Mouse (Mus musculus) adrenal gland, postnatal 36 days (tissue): Measurements from ENCODE around the gene Slc22a14. TPM values are rescaled to one million over a fixed set of nuclear protein-coding genes. Genes with fewer than 3 reads are reported as not detected.

Source experiments
- DNase-seq, 2 experiments: peaks; one replicate each; pipeline ENCODE4 v3.0.0; 2021; ENCODE audit warnings: mixed read lengths in 1 of 2
- total RNA-seq, 2 experiments: library from RNA; stranded (reverse); gene quantifications; 2 replicates each; pipeline ENCODE4 v1.2.3; 2021

Slc22a14 gene
- total RNA-seq, 2 experiments from 2014 or later, result not detected

DNA sequence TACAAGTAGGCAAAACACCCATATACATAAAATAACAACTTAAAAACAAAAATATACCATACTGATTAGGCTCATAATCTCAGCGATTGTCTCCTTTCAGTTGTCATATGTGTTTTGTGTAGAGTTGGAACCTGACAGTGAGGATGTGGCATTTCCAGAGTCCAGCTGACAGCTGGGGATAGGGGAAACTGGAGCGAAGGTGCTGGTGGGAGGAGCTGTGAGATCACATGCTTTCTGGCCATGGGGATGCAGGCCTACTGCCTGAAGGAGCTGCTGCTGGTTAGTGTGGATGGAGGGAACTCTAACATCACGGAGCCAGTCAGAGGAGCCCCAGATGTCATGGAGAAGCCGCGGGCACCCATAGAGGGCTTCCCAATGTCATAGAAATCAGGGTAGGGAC lies 159.6 kb downstream of the Slc22a14 start:
- no peak for DNase-seq

DNA sequence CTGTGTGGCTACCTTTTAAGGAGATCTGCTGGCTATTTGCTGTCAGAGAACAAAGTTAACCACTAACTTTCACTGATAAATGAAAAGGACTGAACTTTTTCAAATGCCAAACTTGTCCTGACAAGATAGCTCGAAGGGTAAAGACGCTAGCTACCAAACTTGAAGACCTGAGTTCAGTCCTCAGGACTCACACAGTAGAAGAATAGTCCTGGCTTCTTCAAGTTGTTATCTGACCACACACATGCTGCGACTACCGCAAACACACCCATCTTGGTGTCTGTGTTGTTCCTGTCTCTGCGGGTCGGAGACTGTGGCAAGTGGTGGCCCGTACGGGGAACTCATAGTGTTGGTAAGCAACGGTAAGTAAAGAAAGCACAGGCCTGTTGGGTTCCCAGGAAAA lies 161.7 kb downstream of the Slc22a14 start:
- DNase-seq, result no peak

DNA sequence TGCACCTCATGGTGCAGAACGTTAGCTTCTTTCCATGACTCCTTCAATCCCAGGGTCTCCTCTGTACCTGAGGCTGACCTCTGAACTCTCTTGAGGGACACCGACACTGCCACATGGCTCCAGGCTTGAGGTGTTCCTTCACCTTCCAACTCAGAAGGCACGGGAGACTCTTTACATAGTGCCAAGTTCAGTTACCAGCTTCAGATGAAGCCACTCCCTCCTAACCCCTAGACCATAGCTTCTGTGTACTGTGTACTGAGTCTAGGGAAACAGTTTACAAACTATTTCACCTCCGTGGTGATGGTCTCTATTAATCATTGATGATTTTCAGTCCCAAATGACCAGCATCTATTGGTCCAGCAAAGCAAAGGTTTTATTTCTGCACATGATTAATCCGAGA lies 163.7 kb downstream of the Slc22a14 start:
- no peak for DNase-seq

DNA sequence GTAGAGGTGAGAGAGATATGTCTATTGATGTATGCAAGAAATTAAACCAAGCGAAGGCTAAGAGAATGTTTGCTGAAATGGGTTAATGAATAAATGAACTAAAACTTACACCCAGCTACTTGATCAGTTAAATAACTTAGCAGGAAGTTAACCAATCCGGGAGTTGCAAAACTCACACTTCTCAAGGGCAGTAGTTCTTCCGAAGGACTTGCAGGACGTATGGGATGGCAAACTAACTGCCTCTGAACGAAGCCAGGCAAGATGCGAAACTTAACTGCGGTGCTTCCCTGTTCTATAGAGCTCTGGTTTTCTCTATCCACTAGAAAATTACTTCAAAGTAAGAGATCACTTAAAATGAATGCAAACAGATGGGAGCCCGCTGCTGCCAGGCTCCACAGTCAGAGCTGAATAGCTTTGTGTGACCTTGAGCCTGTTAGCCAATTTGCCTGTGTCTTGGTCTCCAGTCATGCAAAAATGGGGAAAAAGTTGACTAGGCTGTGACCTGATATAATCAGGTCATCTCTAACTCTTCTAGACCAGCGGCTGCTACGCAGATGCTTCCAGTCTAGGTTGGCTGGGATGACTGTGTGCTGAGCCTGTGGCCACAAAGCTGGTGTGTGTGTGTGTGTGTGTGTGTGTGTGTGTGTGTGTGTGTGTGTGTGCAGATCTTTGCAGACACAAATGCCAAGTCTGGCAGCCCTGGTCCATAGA lies 166.0 kb downstream of the Slc22a14 start:
- no peak for DNase-seq

DNA sequence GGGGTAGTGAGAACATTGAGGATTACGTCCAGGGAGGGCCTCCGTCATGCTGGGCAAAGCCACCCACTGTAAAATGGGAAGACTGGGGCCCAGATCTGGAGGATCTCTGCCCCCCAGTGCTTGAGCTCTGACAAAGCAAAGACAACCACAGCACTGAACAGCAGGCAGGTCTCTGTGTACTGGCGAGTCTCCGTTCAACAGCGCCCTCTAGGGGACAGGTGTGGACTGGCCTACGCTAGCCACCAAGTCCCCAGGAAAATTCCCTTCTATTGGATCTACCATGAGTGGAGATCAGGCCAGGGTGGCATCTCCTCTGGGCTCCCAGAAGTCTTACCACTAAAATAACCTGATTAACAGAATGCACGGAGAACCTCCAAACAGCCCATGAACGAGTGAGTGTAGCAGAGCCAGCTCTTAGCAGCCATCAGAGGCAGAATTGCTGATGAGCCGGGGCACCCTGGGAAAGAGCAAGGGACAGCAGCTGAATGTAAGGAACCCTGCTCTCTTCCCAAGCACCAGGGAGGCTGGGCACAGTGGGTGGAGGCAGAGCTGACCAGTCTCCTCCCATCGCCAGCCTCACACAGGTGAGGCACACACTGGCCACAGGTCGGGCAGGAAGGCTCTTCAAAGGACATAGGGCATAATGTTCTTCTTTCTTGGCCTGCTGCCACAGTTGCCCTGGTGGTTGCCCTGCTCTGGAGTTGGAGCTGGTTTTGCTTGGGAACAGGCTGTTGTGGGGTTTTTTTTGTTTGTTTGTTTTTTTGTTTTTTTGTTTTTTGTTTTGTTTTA lies 173.0 kb downstream of the Slc22a14 start:
- peak; percentile 23 to 52 for DNase-seq

DNA sequence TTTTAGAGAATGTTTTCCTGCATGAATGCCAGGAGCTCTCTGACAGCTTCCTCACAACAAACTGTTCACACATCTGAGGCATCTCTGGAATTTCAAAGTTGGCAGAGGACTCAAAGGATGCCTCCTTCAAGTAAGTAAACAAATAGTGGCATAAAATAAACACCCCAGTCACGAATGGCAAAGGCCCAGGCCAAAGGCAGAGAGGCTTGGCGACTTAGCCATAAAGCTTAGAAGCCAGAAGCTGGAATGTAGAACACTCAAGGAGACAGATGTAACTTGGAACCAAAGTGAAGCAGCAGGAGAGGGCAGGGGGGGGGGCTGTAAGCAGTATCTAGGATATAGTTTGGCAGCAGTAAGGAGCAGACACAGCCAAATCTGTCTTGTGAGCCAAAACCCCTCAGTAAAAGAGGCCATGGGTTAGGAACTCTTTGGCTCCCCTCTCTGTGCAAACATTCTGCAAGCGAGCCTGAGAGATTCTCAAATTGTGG lies 184.1 kb downstream of the Slc22a14 start:
- no peak for DNase-seq

DNA sequence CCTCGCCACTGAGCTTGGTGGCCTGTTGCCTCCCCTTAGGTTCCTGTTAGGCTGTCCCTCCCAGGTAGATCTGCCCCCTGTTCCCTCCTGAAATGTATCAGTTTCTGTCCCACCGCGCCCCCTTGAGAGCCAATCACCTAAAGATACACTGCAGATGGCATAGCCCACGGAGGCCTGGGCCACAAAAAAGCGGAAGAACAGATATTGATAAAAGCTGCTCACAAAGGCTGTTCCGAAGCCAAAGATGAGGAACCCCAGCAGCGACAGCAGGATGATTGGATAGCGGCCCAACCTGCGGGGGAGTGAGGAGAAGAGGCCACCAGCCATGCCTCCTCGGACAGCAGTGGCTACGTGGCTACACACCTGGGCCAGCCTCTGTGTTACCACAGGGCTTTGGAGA lies 186.1 kb downstream of the Slc22a14 start:
- no peak for DNase-seq

DNA sequence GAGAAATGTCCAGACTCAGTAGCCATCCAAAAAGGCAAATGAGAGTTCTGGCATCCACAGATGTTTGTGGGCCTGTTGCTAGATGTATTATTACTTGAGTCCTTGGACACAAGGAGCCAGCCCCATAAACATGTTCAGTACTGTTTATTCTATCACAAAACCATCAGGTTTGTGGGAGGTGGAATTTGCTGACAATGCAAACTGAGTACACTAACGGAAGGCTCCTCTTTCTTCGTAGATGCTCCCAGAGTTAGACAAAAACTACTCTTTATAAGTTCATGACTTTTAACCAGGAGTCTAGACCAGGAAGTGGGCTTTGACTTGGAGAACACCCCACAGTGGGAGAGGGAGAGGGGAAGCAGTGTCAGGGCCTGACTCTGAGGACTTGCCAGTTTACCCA lies 197.7 kb downstream of the Slc22a14 start:
- no peak for DNase-seq

DNA sequence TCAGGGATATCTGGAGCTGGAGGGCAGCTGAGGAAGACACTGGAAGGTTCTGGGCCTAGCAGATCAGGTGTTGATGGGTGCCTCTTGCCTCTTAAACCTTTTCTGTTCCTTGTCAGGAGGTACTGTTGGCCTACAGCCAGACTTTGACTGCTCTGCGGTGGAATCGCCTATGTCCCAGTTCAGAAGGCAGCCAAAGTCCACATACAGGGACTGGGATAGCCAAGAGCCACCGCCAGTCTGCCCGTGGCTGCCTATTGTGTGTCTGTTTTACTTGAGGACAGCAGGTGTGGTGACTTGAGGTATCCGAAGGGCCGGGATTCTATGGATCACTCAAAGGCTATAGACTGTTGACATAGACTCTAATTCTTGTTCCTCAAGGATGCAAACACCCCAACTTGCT lies 199.8 kb downstream of the Slc22a14 start:
- peak in 1 of 2 experiments; percentile 38 for DNase-seq

DNA sequence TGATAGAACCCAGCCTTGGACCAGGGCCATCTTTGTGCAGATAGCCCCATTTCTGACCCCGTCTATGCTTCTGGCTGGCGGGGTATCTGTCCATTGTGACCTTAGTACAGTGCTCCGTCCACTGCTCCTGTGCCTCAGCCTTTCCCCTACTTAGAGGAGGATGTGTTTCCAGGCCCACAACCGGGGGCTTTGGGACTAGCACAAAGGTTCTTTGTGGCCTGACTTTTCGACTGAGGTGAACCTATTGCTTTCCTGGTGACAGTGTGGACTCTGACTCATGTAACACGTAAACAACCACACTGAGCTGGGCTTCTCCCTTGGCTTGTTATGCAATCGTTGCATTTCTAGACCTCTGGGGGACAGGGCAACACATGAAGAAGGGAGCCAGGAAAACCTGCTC lies 200.6 kb downstream of the Slc22a14 start:
- peak in 1 of 2 experiments; percentile 15 for DNase-seq

DNA sequence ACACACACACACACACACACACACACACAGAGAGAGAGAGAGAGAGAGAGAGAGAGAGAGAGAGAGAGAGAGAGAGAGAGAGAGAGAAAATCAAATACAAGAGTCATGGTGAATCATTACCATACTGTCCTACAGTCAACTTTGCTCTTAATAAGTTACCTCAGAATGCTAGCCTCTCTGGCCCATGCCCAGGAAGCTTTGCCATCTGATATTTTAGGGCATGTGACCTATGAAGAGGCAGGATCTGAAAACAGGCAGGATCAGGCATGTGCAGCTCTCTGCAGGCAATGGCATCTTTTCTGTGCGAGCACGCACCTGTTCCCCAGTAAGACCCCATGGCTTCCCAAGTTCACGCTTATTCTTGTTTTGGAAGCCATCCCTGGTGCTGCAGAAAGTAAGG lies 204.7 kb downstream of the Slc22a14 start:
- peak in 1 of 2 experiments; percentile 27 for DNase-seq

DNA sequence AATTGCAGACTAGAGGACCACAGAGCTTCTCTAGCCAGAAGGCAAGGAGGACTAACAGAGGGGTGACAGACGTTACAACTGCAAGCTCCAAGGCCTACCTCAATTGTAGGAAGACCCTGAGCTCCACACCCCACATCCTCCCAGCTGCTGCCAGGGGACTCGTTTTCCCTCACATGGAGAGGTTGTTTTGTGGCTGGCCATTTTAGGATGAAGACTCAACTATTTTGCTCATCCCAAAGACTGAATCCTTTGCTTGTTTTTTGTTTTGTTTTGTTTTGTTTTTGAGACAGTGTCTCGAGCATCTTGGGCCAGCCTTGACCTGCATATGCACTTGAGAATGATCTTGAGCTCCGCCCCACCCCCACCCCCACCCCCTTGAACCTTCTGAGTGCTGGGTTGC lies 206.5 kb downstream of the Slc22a14 start, which contains the start of gene Gm47289:
TSS of gene Gm47289 (plus strand) at position 301 of the 400 bp plus-strand sequence.
- DNase-seq, result no peak

DNA sequence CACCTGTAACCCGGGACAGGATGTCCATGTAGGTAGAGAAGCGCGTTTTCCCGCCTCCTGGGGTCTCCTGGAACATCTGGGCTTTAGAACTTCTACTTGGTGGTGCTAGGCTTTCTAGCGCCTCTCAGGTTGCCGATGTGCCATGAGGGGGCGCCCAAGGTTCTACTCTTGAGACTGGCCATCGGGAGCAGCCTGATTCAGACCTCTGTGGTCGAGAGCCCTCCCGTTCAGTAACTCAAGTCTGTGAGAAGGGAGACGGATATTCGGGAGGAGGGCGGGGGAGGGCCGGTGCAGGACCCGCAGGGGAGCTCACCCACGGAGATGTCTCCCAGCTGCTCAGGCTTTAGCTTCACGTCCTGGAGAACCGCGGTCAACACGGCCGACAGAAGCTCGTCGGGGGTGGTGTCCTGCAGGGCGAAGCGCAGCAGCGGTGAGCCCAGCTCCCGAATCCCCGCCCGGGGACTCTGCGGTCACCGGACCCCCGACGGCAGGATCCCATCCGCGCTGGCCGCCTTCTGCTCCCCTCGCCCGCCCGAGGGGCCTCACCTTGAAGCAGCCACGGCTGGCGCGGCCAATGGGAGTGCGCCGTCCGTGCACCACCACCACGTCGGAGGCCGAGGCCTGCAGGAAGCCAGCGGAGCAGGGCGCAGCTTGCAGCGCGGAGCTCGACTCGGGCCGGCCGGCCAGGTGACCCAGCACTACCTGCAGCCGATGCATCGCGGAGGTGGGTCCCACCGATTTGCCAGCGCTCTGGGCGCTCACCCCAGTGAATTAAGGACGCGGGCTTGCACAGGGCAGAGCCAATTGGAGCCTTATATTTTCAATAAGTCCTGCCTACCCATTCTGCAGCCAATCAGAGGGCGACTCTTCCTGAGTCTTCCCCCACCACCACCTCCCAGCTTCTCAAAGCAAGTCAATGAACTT lies 208.8 kb downstream of the Slc22a14 start, which contains the start of gene Acaa1b:
TSS of gene Acaa1b (minus strand) at position 816 of the 924 bp plus-strand sequence.
- DNase-seq, result peak; percentile 78 to 89

DNA sequence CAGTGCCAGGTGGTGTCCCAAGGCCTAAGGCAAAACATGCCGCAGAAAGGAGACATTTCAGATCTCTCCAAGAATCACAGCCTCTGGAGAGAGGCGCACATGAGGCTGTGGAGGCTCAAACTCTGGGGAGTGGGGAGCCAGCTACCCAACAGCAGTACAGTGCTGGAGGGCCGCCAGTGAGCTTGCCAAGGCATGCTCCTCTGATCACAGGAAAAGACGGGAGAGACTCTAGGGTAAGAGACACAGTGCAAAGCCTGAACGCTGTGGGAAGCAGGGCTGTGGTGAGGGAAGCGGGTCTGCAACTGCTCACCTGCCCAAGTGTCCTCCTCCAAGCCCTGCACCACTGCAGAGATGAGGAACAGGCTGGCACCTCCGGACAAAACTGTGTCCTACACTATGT lies 209.5 kb downstream of the Slc22a14 start:
- DNase-seq, result peak in 1 of 2 experiments; percentile 47

DNA sequence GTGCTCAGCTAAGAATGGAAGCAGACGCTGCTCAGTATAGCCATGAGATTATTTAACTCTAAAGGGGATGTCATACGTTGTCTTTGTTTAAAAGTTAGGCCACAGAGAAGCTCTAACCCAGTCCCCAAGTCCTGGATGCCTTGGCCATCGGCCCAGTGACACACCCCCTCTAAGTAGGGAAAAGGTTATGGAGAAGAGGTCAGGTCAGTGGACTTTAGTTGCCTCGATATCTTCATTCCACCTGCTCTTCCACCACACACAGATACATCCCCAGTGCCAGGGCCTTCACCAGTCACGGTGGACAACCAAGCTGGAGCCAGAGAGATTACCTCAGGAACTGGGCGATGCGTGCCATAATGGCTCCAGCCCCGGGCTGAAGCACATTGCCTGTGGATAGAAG lies 209.9 kb downstream of the Slc22a14 start:
- DNase-seq, result peak in 1 of 2 experiments; percentile 33

DNA sequence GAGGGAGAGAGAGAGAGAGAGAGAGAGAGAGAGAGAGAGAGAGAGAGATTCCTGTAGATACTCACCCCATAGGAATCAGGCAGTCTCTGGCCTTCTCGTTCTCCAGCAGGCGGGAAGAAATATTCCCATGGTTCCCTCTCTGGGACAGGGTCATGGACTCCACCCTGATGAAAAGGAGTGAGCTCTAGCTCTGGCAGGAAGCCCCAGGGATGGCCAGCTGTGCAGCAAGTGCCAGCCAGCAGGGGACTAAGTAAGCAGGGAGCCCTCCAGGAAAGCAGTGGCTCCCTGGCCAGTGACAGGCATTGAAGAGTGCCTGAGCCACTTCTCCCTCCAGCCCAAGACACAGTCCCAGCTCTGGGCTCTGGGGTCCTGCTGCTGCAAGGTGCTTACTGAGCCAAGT lies 213.6 kb downstream of the Slc22a14 start:
- DNase-seq, result peak in 1 of 2 experiments; percentile 11

DNA sequence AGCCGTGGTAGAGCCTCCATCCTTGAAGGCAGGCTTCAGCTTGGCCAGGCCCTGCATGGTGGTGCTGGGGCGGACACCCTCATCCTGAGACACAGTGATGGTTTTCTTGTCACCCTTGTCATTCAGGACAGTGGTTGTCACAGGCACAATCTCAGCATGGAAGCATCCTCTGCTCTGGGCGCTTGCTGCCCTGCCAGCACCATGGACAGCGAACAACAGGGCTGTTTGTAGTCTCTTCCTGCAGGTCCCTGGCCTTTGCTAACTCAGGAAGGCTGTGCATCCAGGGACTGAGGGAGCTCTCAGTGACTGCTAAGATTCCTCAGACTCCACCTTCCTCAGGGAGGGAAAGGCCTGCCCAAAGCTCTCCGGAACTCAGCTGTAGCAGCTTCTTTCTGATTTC lies 215.8 kb downstream of the Slc22a14 start:
- peak; percentile 71 to 79 for DNase-seq

DNA sequence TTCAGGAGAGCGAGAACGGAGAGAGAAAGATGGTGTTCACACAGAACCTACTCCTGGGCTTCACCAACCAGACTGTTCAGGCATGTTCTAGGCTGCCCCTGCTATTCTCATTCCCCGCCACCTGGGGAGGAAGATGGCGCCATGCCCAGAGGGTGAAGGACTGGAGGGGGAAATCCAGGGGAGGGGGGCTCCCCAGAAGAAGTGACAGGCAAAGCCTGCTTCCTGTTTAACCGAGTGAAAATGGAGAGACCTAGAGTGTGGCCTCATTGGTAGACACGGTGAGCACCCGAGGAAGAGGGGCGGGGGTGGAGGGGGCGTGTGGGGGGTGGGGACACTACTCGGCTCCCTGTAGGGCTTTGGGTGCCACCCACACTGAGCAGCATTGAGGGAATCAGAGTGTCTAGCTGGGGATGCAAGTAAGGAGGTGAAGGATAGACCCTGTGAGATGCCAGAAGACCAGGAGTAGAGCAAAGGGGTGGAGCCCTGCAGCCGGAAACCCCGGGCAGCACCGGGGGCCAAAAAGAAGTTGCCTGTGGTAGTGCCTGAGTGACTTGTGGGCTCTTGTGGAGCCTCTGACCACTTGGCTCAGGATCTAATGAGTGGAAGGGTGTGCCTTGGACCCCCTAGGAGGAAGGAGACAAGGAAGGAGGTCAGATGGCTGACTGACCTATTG lies 219.1 kb downstream of the Slc22a14 start:
- DNase-seq, result no peak

DNA sequence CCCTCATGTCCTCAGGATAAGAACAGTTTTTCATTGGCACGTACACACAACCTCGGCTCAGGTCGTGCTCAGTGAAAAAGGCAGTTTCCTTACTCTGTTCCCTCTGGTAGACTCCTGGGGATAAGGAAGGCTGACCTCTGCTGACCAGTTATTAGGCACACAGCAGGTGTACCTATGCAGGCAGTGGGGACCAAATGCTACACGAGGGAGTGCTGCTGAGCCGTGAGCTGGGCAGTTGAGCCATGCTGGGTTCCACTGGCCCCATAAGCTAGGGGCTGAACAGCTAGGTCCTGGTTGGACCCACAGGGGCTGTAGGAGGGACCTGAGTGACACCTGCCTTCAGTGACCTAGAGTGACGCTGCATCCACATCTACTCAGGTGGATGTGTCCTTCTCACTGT lies 219.7 kb downstream of the Slc22a14 start:
- no peak for DNase-seq

DNA sequence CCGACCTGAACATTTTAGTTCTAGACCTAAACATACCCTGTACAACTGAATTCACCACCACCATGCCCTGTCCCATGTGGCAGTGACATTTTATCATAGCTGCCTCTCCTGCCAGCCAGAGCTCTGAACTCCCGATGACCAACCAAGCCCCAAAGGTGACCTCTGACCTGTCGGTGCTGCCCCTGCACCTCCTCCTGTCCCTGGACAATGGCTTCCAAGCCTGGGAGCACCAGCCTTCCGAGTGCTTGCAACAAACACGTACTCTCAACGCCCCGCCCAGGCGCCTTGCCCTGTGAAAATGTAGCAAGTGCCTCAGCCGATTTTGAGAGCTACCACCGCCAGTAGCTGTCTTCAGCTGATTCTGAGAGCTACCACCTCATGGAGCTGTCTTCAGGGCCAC lies 220.2 kb downstream of the Slc22a14 start:
- DNase-seq, result peak in 1 of 2 experiments; percentile 10

DNA sequence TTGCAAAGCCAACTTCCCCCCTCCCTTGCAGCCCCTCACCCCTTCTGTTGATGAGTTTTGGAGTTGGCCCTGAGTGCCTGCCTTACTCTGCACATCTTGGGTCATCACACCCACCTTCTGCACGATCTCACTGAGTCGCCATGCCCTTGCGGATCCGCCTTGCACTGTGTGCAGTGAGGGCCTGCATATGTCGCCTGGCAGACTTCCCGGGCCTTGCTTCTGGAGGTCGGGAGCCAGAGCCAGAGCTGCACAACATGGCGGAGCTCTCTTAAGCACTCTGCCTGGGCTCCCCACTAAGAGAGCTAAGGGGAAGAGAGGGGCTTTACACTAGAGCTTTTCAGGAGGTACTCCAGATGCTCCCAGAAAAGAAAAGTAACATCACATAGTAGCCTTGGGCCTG lies 220.7 kb downstream of the Slc22a14 start:
- no peak for DNase-seq
